Mouse (Mus musculus): Measurements from ENCODE around the gene Ston2. TPM values are rescaled to one million over a fixed set of nuclear protein-coding genes. Genes with fewer than 3 reads are reported as not detected.
A peak's percentile ranks its signal among the peaks of the same experiment; 100 is the strongest.

Ston2 gene
- total and polyA plus RNA-seq, 2 experiments from 2014 or later = 7.7 to 21.9 TPM

DNA sequence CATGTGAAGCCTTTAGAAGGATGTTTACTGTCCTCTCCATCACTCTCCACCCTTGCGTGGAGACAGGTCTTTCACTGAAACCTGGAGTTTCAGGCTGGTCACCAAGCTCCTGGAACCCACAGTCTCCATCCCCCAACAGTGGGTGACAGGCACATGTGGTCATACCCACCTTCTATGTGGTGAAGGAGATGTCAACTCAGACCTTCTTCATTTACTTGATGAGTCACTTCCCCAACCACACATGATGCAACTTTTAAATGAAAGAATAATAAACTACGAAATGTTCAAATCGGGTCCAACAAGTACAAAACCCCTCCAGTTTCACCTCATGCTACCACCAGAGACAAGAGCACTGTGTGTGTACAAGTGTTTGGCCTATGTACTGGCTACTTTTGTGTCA, 203.0 kb downstream of the Ston2 start:
- TF ChIP-seq CTCF (IDR thresholded peaks at IDR 0.05; ENCODE audit: low read depth) = no peak

DNA sequence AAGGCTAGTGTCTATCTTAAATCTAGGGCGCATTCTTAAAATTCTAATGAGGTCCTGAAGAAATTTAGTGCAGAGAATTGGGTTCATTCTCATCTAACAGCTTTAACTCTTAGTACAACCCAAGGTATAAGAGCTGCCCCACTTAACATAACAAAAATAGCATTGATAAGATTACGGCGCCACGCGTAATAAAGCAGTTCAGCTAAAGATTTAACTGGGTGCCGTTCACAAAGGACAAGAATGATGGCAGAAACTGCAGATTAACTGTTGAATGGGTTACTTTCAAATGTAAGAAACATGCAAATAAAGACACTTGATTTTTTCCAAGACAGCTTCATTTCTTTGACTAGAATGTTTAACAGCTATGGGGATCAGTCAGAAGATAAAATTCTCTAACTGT, 204.8 kb downstream of the Ston2 start:
- Histone ChIP-seq H3K4me2 (ENCODE audit: low read depth, low read length) (0 out of 2 replicates have a peak overlapping the region, but pooled peaks have one; percentile 17), H3K36me3 (ENCODE audit: insufficient read depth, low read length) (peaks cover 12% of the 10 kb centered on the region; the same call in 1 of the 2 replicates), H3K9me3 (ENCODE audit: low read length) (no peaks in the 10 kb centered on the region), H3K9ac (replicated peaks; ENCODE audit: low read length) (no peak overlapping the region), H3K4me3 (ENCODE audit: low read length) (no peak overlapping the region), H3K27me3 (ENCODE audit: insufficient read depth, low read length) (no peaks in the 10 kb centered on the region), H3K4me1 (ENCODE audit: insufficient read depth, low read length) (peaks cover 5% of the 10 kb centered on the region), H3K27ac (no peak overlapping the region)
- WGBS = 59% methylated on average over 6 of the region's 6 CpGs
- ATAC-seq (no peak), DNase-seq (ENCODE audit: low spot score) (no peak)
- no peak for TF ChIP-seq CTCF (IDR thresholded peaks at IDR 0.05; ENCODE audit: low read depth)

More for the DNA sequence above, 203.0 kb downstream of the Ston2 start:
- no peaks in the 10 kb centered on the region for H3K27me3 ChIP-seq (ENCODE audit: insufficient read depth, low read length)
- WGBS = 94% methylated on average over 3 of the region's 3 CpGs
- H3K9ac ChIP-seq (replicated peaks; ENCODE audit: low read length) = no peak overlapping the region
- H3K9me3 ChIP-seq (ENCODE audit: low read length) = no peaks in the 10 kb centered on the region
- peaks cover 12% of the 10 kb centered on the region; the same call in 1 of the 2 replicates for H3K36me3 ChIP-seq (ENCODE audit: insufficient read depth, low read length)
- no peak overlapping the region for H3K4me3 ChIP-seq (ENCODE audit: low read length)
- H3K27ac ChIP-seq = no peak overlapping the region
- no peak for DNase-seq (ENCODE audit: low spot score)
- peaks cover 5% of the 10 kb centered on the region for H3K4me1 ChIP-seq (ENCODE audit: insufficient read depth, low read length)
- ATAC-seq = no peak
- no peak overlapping the region for H3K4me2 ChIP-seq (ENCODE audit: low read depth, low read length)

Small RNA genes within 50 kb of the gene (microRNA-seq; reads per million reads assigned to microRNA genes)
- 0 reads per million in 2 experiments for gene Gm22015

Other genes with a start within 250 kb of the Ston2 start
- 25.0 and 25.6 TPM in 2 replicates for gene Gtf2a1, start 197.9 kb downstream of the Ston2 start, total RNA-seq (2014; rRNA removed)
- 35.2 and 35.9 TPM in 2 replicates for gene Gtf2a1, start 197.9 kb downstream of the Ston2 start, polyA plus RNA-seq (2015; fragmentation: Nextera tagmentation; extraction: Ambion mirVana)
- gene Sel1l, start 60.8 kb upstream of the Ston2 start, total RNA-seq (2014; rRNA removed) = 53.6 and 58.6 TPM in 2 replicates
- 87.4 and 88.7 TPM in 2 replicates for gene Sel1l, start 60.8 kb upstream of the Ston2 start, polyA plus RNA-seq (2015; fragmentation: Nextera tagmentation; extraction: Ambion mirVana)

Measured in hindbrain, postnatal 0 days (tissue).